Mouse (Mus musculus): Measurements from ENCODE around the gene Slc9c1. TPM values are rescaled to one million over a fixed set of nuclear protein-coding genes. Genes with fewer than 3 reads are reported as not detected.

Slc9c1 gene
- polyA plus RNA-seq, 2 experiments: not detected

DNA sequence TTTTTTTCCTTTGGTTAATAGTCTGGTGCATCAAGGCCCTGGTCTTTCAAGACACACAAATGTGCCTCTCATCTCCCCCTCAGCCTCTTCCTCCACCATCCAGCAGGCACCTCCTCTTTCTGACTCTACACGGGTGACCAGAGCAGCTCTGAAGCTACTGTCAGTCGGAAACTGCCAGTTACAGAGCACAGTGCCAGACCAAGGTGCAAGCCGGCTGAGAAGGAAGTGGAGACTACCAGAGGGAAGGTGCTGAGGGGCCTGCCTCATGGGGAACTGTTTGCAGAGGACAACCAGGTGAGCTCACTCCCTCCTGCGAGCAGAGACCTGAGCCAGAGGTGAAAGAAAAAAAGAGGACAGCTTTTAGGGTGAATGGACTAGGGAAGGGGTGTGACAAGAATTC is 75.2 kb downstream of the Slc9c1 start, which contains the start of gene Gcsam:
Gcsam (plus strand) TSS at position 114 of the 400 bp plus-strand sequence.
- Histone ChIP-seq H3K27me3 (ENCODE audit: control insufficient read depth, insufficient read depth, low read length) (no peaks in the 10 kb centered on the region), H3K36me3 (ENCODE audit: control insufficient read depth, insufficient read depth, low read length) (no peaks in the 10 kb centered on the region), H3K9me3 (ENCODE audit: control insufficient read depth, low read length) (no peaks in the 10 kb centered on the region), H3K4me1 (ENCODE audit: control insufficient read depth, insufficient read depth, low read length) (no peaks in the 10 kb centered on the region), H3K4me3 (replicated peaks; ENCODE audit: low read length) (no peak within 1 kb of the TSS), H3K9ac (ENCODE audit: low read depth, low read length, severe bottlenecking) (no peak within 1 kb of the TSS), H3K27ac (replicated peaks; ENCODE audit: low read depth, low read length) (no peak within 1 kb of the TSS), H3K4me2 (replicated peaks; ENCODE audit: low read depth, low read length, severe bottlenecking) (no peak within 1 kb of the TSS)
- ATAC-seq (ENCODE audit: low FRiP score, low read depth) (no peak), DNase-seq (ENCODE audit: low spot score) (no peak)
- 67% methylated on average over 4 of the region's 4 CpGs for WGBS
- no peak for TF ChIP-seq POLR2A (IDR thresholded peaks at IDR 0.05; ENCODE audit: borderline replicate concordance, extremely low read depth, insufficient read depth, insufficient read length)

DNA sequence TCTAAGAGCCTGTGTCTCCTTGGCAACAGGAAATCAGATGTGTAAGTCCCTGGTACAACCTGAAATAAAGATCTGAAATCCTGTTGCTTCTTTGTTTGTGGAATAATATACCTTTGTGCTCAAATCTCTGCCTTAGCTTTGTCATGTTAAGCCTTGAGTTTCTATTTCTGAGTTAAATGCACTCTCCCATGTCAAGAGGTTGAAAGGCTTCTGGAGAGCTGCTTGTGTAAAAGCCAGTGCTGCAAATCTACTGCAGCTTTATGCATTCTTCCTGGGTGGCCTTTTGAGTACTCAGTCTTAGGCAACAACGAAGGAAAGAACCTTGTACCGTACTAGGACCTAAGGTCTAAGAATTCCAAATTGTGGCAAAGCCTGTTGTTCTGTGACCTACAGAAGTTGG is 78.1 kb downstream of the Slc9c1 start:
- no peak for TF ChIP-seq POLR2A (IDR thresholded peaks at IDR 0.05; ENCODE audit: borderline replicate concordance, extremely low read depth, insufficient read depth, insufficient read length)
- 72% methylated on average over 2 of the region's 2 CpGs for WGBS
- no peak overlapping the region for H3K4me3 ChIP-seq (replicated peaks; ENCODE audit: low read length)

DNA sequence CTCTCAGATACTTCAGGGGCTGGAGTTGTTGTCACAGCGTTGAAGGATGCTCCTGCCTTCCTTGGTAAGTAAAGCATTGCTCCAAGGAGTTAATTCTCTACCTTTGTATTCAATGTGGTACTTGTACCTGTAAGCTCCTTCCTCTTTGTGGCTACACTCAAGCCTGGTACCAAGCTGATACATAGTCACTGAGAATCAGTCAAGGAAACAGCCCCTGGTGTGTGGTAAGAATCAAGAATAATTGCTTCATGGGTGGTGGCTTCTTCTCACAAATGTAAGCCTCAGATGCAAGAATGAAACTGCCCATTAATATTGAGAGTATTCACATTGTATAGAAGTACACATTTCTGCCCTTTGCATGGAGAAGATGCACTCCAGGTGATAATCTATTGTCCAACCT is 80.8 kb downstream of the Slc9c1 start:
- WGBS: 89% methylated on average over 1 of the region's 1 CpGs
- ATAC-seq (ENCODE audit: low FRiP score, low read depth): no peak
- no peak overlapping the region for H3K9ac ChIP-seq (ENCODE audit: low read depth, low read length, severe bottlenecking)

More for the DNA sequence above, 78.1 kb downstream of the Slc9c1 start:
- no peaks in the 10 kb centered on the region for H3K27me3 ChIP-seq (ENCODE audit: control insufficient read depth, insufficient read depth, low read length)
- no peaks in the 10 kb centered on the region for H3K4me1 ChIP-seq (ENCODE audit: control insufficient read depth, insufficient read depth, low read length)
- ATAC-seq (ENCODE audit: low FRiP score, low read depth): no peak
- no peaks in the 10 kb centered on the region for H3K36me3 ChIP-seq (ENCODE audit: control insufficient read depth, insufficient read depth, low read length)
- no peak overlapping the region for H3K4me2 ChIP-seq (replicated peaks; ENCODE audit: low read depth, low read length, severe bottlenecking)
- H3K27ac ChIP-seq (replicated peaks; ENCODE audit: low read depth, low read length): no peak overlapping the region
- no peak for DNase-seq (ENCODE audit: low spot score)
- no peaks in the 10 kb centered on the region for H3K9me3 ChIP-seq (ENCODE audit: control insufficient read depth, low read length)
- no peak overlapping the region for H3K9ac ChIP-seq (ENCODE audit: low read depth, low read length, severe bottlenecking)

DNA sequence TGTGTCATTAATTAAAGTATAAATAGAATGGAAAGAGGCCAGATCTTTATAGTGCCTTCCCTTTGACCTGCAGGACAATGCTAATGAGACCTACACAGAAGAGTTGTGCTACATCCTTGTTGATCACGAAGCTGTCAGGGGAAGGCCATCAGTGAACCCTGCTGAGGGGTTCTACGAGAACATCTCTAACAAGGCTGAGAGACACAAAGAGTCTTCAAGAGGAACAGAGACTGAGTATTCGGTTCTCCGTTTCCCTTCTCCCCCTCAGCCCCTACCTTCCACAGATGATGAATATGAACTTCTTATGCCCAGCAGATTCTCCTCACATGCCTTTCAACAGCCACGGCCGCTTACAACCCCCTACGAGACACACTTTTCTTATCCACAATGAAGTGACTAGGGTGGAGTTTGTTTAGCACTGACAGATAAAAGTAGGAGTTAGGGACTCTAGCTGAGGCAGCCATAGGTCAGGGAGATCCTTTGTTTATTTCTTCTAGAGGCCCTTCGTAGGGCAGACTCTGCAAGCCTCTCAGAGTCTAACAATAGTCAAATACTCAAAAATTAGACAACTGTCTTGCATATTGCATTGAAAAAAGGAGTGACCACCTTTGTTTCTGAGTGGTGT is 84.8 kb downstream of the Slc9c1 start:
- ATAC-seq (ENCODE audit: low FRiP score, low read depth): no peak
- no peaks in the 10 kb centered on the region for H3K36me3 ChIP-seq (ENCODE audit: control insufficient read depth, insufficient read depth, low read length)
- no peaks in the 10 kb centered on the region for H3K4me1 ChIP-seq (ENCODE audit: control insufficient read depth, insufficient read depth, low read length)
- H3K4me3 ChIP-seq (replicated peaks; ENCODE audit: low read length): no peak overlapping the region
- no peak overlapping the region for H3K4me2 ChIP-seq (replicated peaks; ENCODE audit: low read depth, low read length, severe bottlenecking)
- H3K27me3 ChIP-seq (ENCODE audit: control insufficient read depth, insufficient read depth, low read length): no peaks in the 10 kb centered on the region
- WGBS: 81% methylated on average over 8 of the region's 8 CpGs
- no peaks in the 10 kb centered on the region for H3K9me3 ChIP-seq (ENCODE audit: control insufficient read depth, low read length)
- TF ChIP-seq POLR2A (IDR thresholded peaks at IDR 0.05; ENCODE audit: borderline replicate concordance, extremely low read depth, insufficient read depth, insufficient read length): no peak
- no peak overlapping the region for H3K9ac ChIP-seq (ENCODE audit: low read depth, low read length, severe bottlenecking)
- H3K27ac ChIP-seq (replicated peaks; ENCODE audit: low read depth, low read length): no peak overlapping the region
- DNase-seq (ENCODE audit: low spot score): no peak

More for the DNA sequence above, 80.8 kb downstream of the Slc9c1 start:
- no peak for TF ChIP-seq POLR2A (IDR thresholded peaks at IDR 0.05; ENCODE audit: borderline replicate concordance, extremely low read depth, insufficient read depth, insufficient read length)
- no peak for DNase-seq (ENCODE audit: low spot score)
- Histone ChIP-seq H3K9me3 (ENCODE audit: control insufficient read depth, low read length) (no peaks in the 10 kb centered on the region), H3K27ac (replicated peaks; ENCODE audit: low read depth, low read length) (no peak overlapping the region), H3K27me3 (ENCODE audit: control insufficient read depth, insufficient read depth, low read length) (no peaks in the 10 kb centered on the region), H3K4me1 (ENCODE audit: control insufficient read depth, insufficient read depth, low read length) (no peaks in the 10 kb centered on the region), H3K36me3 (ENCODE audit: control insufficient read depth, insufficient read depth, low read length) (no peaks in the 10 kb centered on the region), H3K4me2 (replicated peaks; ENCODE audit: low read depth, low read length, severe bottlenecking) (no peak overlapping the region), H3K4me3 (replicated peaks; ENCODE audit: low read length) (no peak overlapping the region)

DNA sequence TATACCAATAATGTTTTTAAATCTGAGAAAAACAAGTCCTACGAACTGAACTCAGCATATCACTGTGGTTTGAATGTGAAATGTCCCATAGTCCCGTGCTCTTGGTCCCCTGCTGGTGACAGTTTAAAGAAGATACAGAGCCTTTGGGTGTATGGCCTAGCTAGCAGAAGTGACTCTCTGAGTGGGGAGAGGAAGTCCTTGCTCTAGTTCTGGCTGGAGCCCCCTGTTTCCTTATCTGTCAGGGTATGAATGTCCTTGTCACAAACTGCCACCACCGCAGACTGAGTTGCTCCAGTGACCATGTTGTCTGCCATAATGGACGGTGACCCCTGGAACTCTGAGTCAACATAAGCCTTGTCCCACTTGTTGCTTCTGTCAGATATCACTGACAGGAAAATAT is 88.1 kb downstream of the Slc9c1 start:
- H3K9me3 ChIP-seq (ENCODE audit: control insufficient read depth, low read length): no peaks in the 10 kb centered on the region
- no peak overlapping the region for H3K9ac ChIP-seq (ENCODE audit: low read depth, low read length, severe bottlenecking)
- no peak for TF ChIP-seq POLR2A (IDR thresholded peaks at IDR 0.05; ENCODE audit: borderline replicate concordance, extremely low read depth, insufficient read depth, insufficient read length)
- no peak for DNase-seq (ENCODE audit: low spot score)
- WGBS: 92% methylated on average over 4 of the region's 4 CpGs
- H3K4me2 ChIP-seq (replicated peaks; ENCODE audit: low read depth, low read length, severe bottlenecking): no peak overlapping the region
- H3K36me3 ChIP-seq (ENCODE audit: control insufficient read depth, insufficient read depth, low read length): no peaks in the 10 kb centered on the region
- no peaks in the 10 kb centered on the region for H3K4me1 ChIP-seq (ENCODE audit: control insufficient read depth, insufficient read depth, low read length)
- H3K4me3 ChIP-seq (replicated peaks; ENCODE audit: low read length): no peak overlapping the region
- no peaks in the 10 kb centered on the region for H3K27me3 ChIP-seq (ENCODE audit: control insufficient read depth, insufficient read depth, low read length)
- no peak for ATAC-seq (ENCODE audit: low FRiP score, low read depth)
- H3K27ac ChIP-seq (replicated peaks; ENCODE audit: low read depth, low read length): no peak overlapping the region

All from limb, embryonic 14.5 days (tissue).